Mouse (Mus musculus): Measurements from ENCODE around the gene Mcoln3.

- peak; percentile 98 for TF ChIP-seq ZNF384 (IDR thresholded peaks at IDR 0.05; ENCODE audit: low read depth, low read length)
- no peak for TF ChIP-seq HCFC1 (IDR thresholded peaks at IDR 0.05; ENCODE audit: borderline replicate concordance, insufficient read depth, low read length)
- peak; percentile 60 for TF ChIP-seq CHD2 (IDR thresholded peaks at IDR 0.05; ENCODE audit: low read depth, low read length)
- TF ChIP-seq MAFK (IDR thresholded peaks at IDR 0.05; ENCODE audit: insufficient read depth, low read depth, low read length), result no peak
Observed at GRCm38 (mm10) chr3:146107921-146108571, 9.2 kb upstream of the Mcoln3 start, which contains the start of gene Wdr63.

All from ES-E14 (cell line).